ENCODE assay signal across 26 mouse cellular contexts in genomic region chr11:66996446-66996845, GRCm38 (mm10). TPM values are rescaled to one million over a fixed set of nuclear protein-coding genes. Genes with fewer than 3 reads are reported as not detected.
"Had no signal": no experiment of that assay in that cellular context is flagged by ENCODE, and none has a peak within 500 bp of the region (broad histone marks: within the 10 kb centered on the region; RNA-seq: fewer than 3 reads in every experiment).

No protein-coding gene starts in this region.

- DNase-seq: kidney, postnatal 25 days; layer of hippocampus, adult 9-11 months; liver, embryonic 13.5 days; lung, adult 2 months; lung, postnatal 14 days; lung, postnatal 4 days; right cerebral cortex, adult 18-20 months; right cerebral cortex, postnatal 14 days; right cerebral cortex, postnatal 4 days; thymus, postnatal 25 days had no signal

- H3K27me3 ChIP-seq: liver, embryonic 13.5 days; midbrain, embryonic 15.5 days; neural tube, embryonic 12.5 days; neural tube, embryonic 15.5 days had no signal

- H3K27ac ChIP-seq: kidney, postnatal 0 days; layer of hippocampus, adult 2 months; liver, embryonic 13.5 days; midbrain, embryonic 12.5 days; midbrain, embryonic 15.5 days; neural tube, embryonic 12.5 days; neural tube, embryonic 15.5 days; stomach, postnatal 0 days had no signal

- H3K4me3 ChIP-seq: layer of hippocampus, adult 2 months; liver, embryonic 13.5 days; midbrain, embryonic 12.5 days; midbrain, embryonic 15.5 days; neural tube, embryonic 12.5 days; neural tube, embryonic 15.5 days had no signal

- H3K36me3 ChIP-seq: liver, embryonic 13.5 days; midbrain, embryonic 12.5 days; midbrain, embryonic 15.5 days; neural tube, embryonic 12.5 days; neural tube, embryonic 15.5 days had no signal

- H3K4me1 ChIP-seq: liver, embryonic 13.5 days had no signal

RNA-seq across cellular contexts. Expression of gene Tmem238l, which starts 40.0 kb away (rescaled TPM):
- total RNA-seq: layer of hippocampus, adult 2 months; left cerebral cortex, adult 8-10 months; left cerebral cortex, postnatal 36 days; liver, adult 2 months; megakaryocyte progenitor cell, adult 5-6 weeks had no signal
- polyA plus RNA-seq: kidney, embryonic 14.5 days; limb, embryonic 11.5 days; limb, embryonic 14.5 days; liver, adult 2 months; liver, embryonic 13.5 days; liver, embryonic 16.5 days; lung, embryonic 16.5 days; midbrain, embryonic 12.5 days; midbrain, embryonic 15.5 days; neural tube, embryonic 12.5 days; neural tube, embryonic 15.5 days had no signal
